Mouse (Mus musculus) G1E (cell line): ENCODE measurements around the gene Gpm6a. TPM values are rescaled to one million over a fixed set of nuclear protein-coding genes. Genes with fewer than 3 reads are reported as not detected.
"Not testable (repeated sequence)": the region's sequence is repeated elsewhere in the genome, so short reads cannot be mapped to it uniquely, and the experiment has no call there.

Source experiments
- ATAC-seq: 2 replicates; pipeline ENCODE4 v1.8.0; 2016; ENCODE audit warnings: mild to moderate bottlenecking; ENCODE audit not compliant: insufficient number of reproducible peaks, poor library complexity, low FRiP score, severe bottlenecking; ENCODE audit errors: extremely low read depth
- DNase-seq: peaks from one replicate; pipeline ENCODE4 v3.0.0; 2012; ENCODE audit warnings: low spot score
- H3K27me3 ChIP-seq: 2 replicates; pipeline ENCODE4 v1.6.1; 2012; ENCODE audit warnings: mild to moderate bottlenecking, low read length, inconsistent platforms; ENCODE audit not compliant: insufficient read depth
- H3K36me3 ChIP-seq: replicated peaks from 2 replicates; pipeline ENCODE3; 2012; ENCODE audit warnings: mild to moderate bottlenecking, inconsistent platforms
- H3K4me1 ChIP-seq: 2 replicates; pipeline ENCODE4 v1.6.1; 2012; ENCODE audit warnings: low read depth, low read length, inconsistent platforms, mixed read lengths; ENCODE audit not compliant: insufficient read depth
- H3K4me3 ChIP-seq: 2 replicates; pipeline ENCODE4 v1.5.1; 2012; ENCODE audit warnings: low read depth, mild to moderate bottlenecking, inconsistent platforms, low read length, moderate library complexity, mixed read lengths
- H3K9me3 ChIP-seq: replicated peaks from 2 replicates; pipeline ENCODE4 v1.6.1; 2012; ENCODE audit warnings: inconsistent platforms
- CTCF ChIP-seq: IDR thresholded peaks from 2 replicates; pipeline ENCODE4 v1.5.1; 2012; ENCODE audit warnings: low read depth, low read length, inconsistent platforms, mixed read lengths
- GATA1 ChIP-seq: IDR thresholded peaks from 2 replicates; pipeline ENCODE4 v1.6.1; 2012; ENCODE audit warnings: borderline replicate concordance, low read length, inconsistent platforms, mixed read lengths
- GATA2 ChIP-seq: IDR thresholded peaks from 2 replicates; pipeline ENCODE4 v1.6.1; 2012; ENCODE audit warnings: low read depth, low read length, inconsistent platforms, borderline replicate concordance
- POLR2AphosphoS5 ChIP-seq: IDR thresholded peaks from 2 replicates; pipeline ENCODE4 v1.6.1; 2012; ENCODE audit warnings: low read depth, low read length, inconsistent platforms; ENCODE audit not compliant: insufficient replicate concordance
- TAL1 ChIP-seq: conservative IDR thresholded peaks from 2 replicates; pipeline ENCODE4 v1.6.1; 2012; ENCODE audit warnings: low read depth, low read length, inconsistent platforms, mixed read lengths
- polyA plus RNA-seq: library from polyadenylated mRNA; stranded (reverse); fragments of >175 nt; gene quantifications from 2 replicates; pipeline ENCODE4 v1.2.3, GENCODE M21; 2012
- total RNA-seq, 2 experiments: library from RNA; stranded (forward) in 1 of 2; stranded (reverse) in 1 of 2; fragments of 200-1000 nt in 1 of 2; fragments of >200 nt in 1 of 2; fragmentation: Nextera tagmentation in 1 of 2; gene quantifications; 2 replicates each; pipeline ENCODE4 v1.2.3; 2014 to 2017

Gene Gpm6a
- total and polyA plus RNA-seq, 3 experiments = not detected

DNA sequence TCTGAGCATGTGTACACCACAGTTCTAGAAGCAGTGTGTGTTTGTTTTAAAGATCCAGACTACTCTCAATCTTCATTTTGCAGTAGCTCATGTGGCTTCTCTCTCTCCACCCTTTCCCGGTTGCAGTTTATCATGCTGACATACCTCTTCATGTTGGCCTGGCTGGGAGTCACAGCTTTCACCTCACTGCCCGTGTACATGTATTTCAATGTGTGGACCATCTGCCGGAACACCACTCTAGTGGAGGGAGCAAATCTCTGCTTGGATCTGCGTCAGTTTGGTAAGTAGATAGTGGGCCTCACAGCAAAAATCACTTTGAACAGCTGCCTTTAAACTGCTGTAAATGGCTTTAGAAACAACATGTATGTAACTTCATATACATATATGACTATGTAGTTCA, 95.3 kb downstream of the Gpm6a start:
- ATAC-seq (no peak), DNase-seq (no peak)
- no peaks in the 10 kb centered on the region for H3K27me3 ChIP-seq
- H3K36me3 ChIP-seq = no peaks in the 10 kb centered on the region
- no peak overlapping the region for H3K4me3 ChIP-seq
- H3K9me3 ChIP-seq = peaks cover 2% of the 10 kb centered on the region; the same call in 1 of the 2 replicates
- H3K4me1 ChIP-seq = no peaks in the 10 kb centered on the region
- no peak for TF ChIP-seq CTCF
- TF ChIP-seq GATA1 = no peak
- TF ChIP-seq TAL1 = no peak

DNA sequence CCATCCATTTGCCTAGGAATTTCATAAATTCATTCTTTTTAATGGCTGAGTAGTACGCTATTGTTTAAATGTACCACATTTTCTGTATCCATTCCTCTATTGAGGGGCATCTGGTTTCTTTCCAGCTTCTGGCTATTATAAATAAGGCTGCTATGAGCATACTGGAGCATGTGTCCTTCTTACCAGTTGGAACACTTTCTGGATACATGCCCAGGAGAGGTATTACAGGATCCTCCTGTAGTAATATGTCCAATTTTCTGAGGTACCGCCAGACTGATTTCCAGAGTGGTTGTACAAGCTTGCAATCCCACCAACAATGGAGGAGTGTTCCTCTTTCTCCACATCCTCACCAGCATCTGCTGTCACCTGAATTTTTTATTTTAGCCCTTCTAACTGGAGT, 114.2 kb downstream of the Gpm6a start:
- not testable (repeated sequence) for H3K4me3 ChIP-seq, H3K27me3 ChIP-seq, H3K36me3 ChIP-seq, H3K4me1 ChIP-seq, ATAC-seq, DNase-seq, H3K9me3 ChIP-seq

DNA sequence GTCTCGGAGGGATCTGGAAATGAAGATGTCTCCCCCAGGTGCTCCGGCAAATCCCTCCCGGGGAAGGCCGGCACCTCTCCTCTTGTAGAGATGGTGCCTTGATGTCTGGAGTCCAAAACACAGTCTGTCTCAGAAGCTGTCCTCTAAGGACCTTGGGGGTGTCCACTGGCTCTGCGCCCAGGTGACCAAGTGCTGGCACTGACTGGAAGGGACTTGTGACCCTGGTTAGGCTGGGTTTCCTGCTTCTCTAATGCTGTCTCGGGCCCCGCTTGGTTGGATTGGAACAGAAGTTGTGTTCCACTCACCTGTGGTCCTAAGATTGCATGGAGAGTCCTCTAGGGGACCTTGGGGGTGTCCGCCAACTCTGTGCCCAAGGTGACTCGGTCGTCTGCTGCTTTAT, 118.8 kb downstream of the Gpm6a start:
- Histone ChIP-seq H3K36me3 (no peaks in the 10 kb centered on the region), H3K4me1 (no peaks in the 10 kb centered on the region), H3K9me3 (peaks cover 4% of the 10 kb centered on the region; the same call in 1 of the 2 replicates), H3K4me3 (no peak overlapping the region), H3K27me3 (no peaks in the 10 kb centered on the region)
- DNase-seq = no peak
- no peak for ATAC-seq
- no peak for TF ChIP-seq GATA2
- TF ChIP-seq GATA1 = no peak
- no peak for TF ChIP-seq POLR2AphosphoS5
- no peak for TF ChIP-seq CTCF
- no peak for TF ChIP-seq TAL1

DNA sequence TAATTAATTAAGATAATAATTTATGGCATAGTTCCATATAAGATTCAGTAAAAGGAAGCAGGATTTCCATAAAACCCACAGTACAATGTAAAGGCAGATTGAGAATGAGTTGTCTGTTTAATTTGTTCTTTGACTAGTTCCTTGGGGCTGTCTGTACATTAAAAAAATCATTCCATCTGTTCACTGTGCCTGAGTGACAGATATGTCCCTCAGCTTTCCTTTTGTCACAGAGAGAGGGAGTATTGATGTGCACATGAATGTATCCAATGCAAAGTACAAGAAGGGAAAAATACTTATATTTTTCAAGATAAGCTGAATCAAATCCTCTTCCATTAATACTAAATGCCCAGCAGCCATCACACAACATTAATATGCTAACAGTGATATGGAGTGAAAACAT, 147.6 kb downstream of the Gpm6a start:
- H3K4me1 ChIP-seq = no peaks in the 10 kb centered on the region
- H3K36me3 ChIP-seq = no peaks in the 10 kb centered on the region
- H3K9me3 ChIP-seq = no peaks in the 10 kb centered on the region
- no peak for TF ChIP-seq GATA2
- no peak for TF ChIP-seq POLR2AphosphoS5
- no peak for TF ChIP-seq TAL1
- no peak for TF ChIP-seq CTCF
- TF ChIP-seq GATA1 = no peak
- ATAC-seq (no peak), DNase-seq (no peak)
- H3K27me3 ChIP-seq = no peaks in the 10 kb centered on the region
- H3K4me3 ChIP-seq = no peak overlapping the region

DNA sequence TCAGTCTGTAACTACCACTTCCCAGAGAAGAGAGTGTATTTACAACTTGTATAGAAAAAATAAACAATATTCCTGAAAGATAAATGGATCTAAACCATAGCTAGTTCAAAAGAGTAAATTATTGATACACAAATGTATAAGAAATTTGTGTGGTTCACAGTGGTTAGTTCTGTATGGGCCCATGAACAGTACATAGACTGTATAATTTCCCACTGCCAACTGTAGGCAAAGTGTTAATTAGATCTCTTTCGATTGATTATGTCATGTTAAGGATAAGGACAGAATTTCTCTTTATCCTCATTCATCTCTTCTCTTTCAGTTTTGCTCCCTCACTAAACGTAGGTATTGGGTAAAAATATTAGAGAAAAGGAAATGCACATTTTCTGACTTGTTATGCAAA, 148.4 kb downstream of the Gpm6a start:
- TF ChIP-seq GATA2 (no peak), CTCF (no peak), POLR2AphosphoS5 (no peak), GATA1 (no peak), TAL1 (no peak)
- Histone ChIP-seq H3K27me3 (no peaks in the 10 kb centered on the region), H3K36me3 (no peaks in the 10 kb centered on the region), H3K4me1 (no peaks in the 10 kb centered on the region), H3K9me3 (no peaks in the 10 kb centered on the region), H3K4me3 (no peak overlapping the region)
- no peak for ATAC-seq
- no peak for DNase-seq

DNA sequence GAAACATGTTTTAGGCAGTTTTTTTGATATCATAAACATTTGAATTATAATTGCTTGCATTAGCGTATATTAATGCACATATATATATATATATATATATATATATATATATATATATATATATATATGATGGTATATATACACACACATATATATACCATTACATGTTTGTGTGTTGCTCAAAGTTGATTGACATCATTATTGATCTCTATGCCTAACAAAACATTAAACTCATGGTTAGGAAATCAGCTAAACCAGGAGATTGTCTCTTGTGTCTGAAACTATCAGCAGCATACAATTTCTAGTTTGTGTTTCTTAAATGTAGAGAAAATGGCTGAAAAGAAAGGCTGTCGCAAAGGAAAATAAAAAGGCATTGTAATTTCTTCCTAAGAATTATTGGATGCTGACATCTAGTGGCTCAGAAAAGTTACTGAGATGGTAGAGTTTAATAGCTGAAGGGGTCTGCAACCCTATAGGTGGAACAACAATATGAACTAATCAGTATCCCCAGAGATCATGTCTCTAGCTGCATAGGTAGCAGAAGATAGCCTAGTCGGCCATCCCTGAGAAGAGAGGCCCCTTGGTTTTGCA, 149.3 kb downstream of the Gpm6a start:
- ATAC-seq (no peak), DNase-seq (no peak)
- no peaks in the 10 kb centered on the region for H3K36me3 ChIP-seq
- no peaks in the 10 kb centered on the region for H3K4me1 ChIP-seq
- no peak overlapping the region for H3K4me3 ChIP-seq
- TF ChIP-seq CTCF (no peak), GATA2 (no peak), POLR2AphosphoS5 (no peak), TAL1 (no peak), GATA1 (no peak)
- no peaks in the 10 kb centered on the region; the same call in 1 of the 2 replicates for H3K9me3 ChIP-seq
- H3K27me3 ChIP-seq = no peaks in the 10 kb centered on the region

Other genes starting within 250 kb of the Gpm6a start
- gene Wdr17, start 67.7 kb upstream of the Gpm6a start, total RNA-seq (2014; fragmentation: Nextera tagmentation) = not detected in 2 replicates
- 0.33 and 0.52 TPM in 2 replicates for gene Wdr17, start 67.7 kb upstream of the Gpm6a start, total RNA-seq (2017)
- gene Wdr17, start 67.7 kb upstream of the Gpm6a start, polyA plus RNA-seq = not detected in 2 replicates